Mouse (Mus musculus): Measurements from ENCODE around the gene Susd6.

Gene Susd6

GRCm38 (mm10) chr12:80812510-80812820 is 22.2 kb downstream of the Susd6 start:
- DNase-seq (ENCODE audit: low read depth, low spot score): no peak

- no peak for DNase-seq (ENCODE audit: low read depth, low spot score)
Measured at GRCm38 (mm10) chr12:80813456-80813855, 23.1 kb downstream of the Susd6 start.

GRCm38 (mm10) chr12:80813872-80814271 is 23.6 kb downstream of the Susd6 start:
- no peak for DNase-seq (ENCODE audit: low read depth, low spot score)

- DNase-seq (ENCODE audit: low read depth, low spot score): no peak
Measured at GRCm38 (mm10) chr12:80814529-80814928, 24.2 kb downstream of the Susd6 start.

GRCm38 (mm10) chr12:80815298-80815697 is 25.0 kb downstream of the Susd6 start:
- DNase-seq (ENCODE audit: low read depth, low spot score): no peak

- no peak for DNase-seq (ENCODE audit: low read depth, low spot score)
Measured at GRCm38 (mm10) chr12:80815893-80816292, 25.6 kb downstream of the Susd6 start.

- peak; percentile 99 for DNase-seq (ENCODE audit: low read depth, low spot score)
Measured at GRCm38 (mm10) chr12:80816380-80817086, 26.2 kb downstream of the Susd6 start.

GRCm38 (mm10) chr12:80817697-80818235 is 27.5 kb downstream of the Susd6 start:
- no peak for DNase-seq (ENCODE audit: low read depth, low spot score)

- DNase-seq (ENCODE audit: low read depth, low spot score): peak; percentile 71
Measured at GRCm38 (mm10) chr12:80819020-80819419, 28.7 kb downstream of the Susd6 start.

- no peak for DNase-seq (ENCODE audit: low read depth, low spot score)
Measured at GRCm38 (mm10) chr12:80821312-80822007, 31.1 kb downstream of the Susd6 start.

- no peak for DNase-seq (ENCODE audit: low read depth, low spot score)
Measured at GRCm38 (mm10) chr12:80822533-80822932, 32.2 kb downstream of the Susd6 start.

GRCm38 (mm10) chr12:80824202-80824601 is 33.9 kb downstream of the Susd6 start:
- peak; percentile 71 for DNase-seq (ENCODE audit: low read depth, low spot score)

GRCm38 (mm10) chr12:80826423-80826822 is 36.1 kb downstream of the Susd6 start:
- DNase-seq (ENCODE audit: low read depth, low spot score): no peak

GRCm38 (mm10) chr12:80827464-80828015 is 37.2 kb downstream of the Susd6 start:
- peak; percentile 81 for DNase-seq (ENCODE audit: low read depth, low spot score)

- DNase-seq (ENCODE audit: low read depth, low spot score): no peak
Measured at GRCm38 (mm10) chr12:80828020-80828419, 37.7 kb downstream of the Susd6 start.

GRCm38 (mm10) chr12:80828951-80829350 is 38.6 kb downstream of the Susd6 start:
- no peak for DNase-seq (ENCODE audit: low read depth, low spot score)

GRCm38 (mm10) chr12:80830211-80830610 is 39.9 kb downstream of the Susd6 start:
- DNase-seq (ENCODE audit: low read depth, low spot score): no peak

- no peak for DNase-seq (ENCODE audit: low read depth, low spot score)
Measured at GRCm38 (mm10) chr12:80830820-80831219, 40.5 kb downstream of the Susd6 start.

- DNase-seq (ENCODE audit: low read depth, low spot score): no peak
Measured at GRCm38 (mm10) chr12:80832313-80832712, 42.0 kb downstream of the Susd6 start.

GRCm38 (mm10) chr12:80833541-80833940 is 43.2 kb downstream of the Susd6 start:
- DNase-seq (ENCODE audit: low read depth, low spot score): peak; percentile 68

GRCm38 (mm10) chr12:80834156-80834900 is 44.0 kb downstream of the Susd6 start:
- DNase-seq (ENCODE audit: low read depth, low spot score): peak; percentile 74
